In genomic region chr2:30443281-30443680, GRCm38 (mm10) we compare ENCODE assay signal across 9 mouse cellular contexts. TPM values are rescaled to one million over a fixed set of nuclear protein-coding genes. Genes with fewer than 3 reads are reported as not detected.
A peak's percentile ranks its signal among the peaks of the same experiment; 100 is the strongest.
DNase-seq lines count a peak whose midpoint lies in the region; ATAC-seq and TF ChIP-seq lines count a peak whose summit lies in the region.
"Had no signal": no experiment of that assay in that cellular context is flagged by ENCODE, and none has a peak within 500 bp of the region (broad histone marks: within the 10 kb centered on the region; RNA-seq: fewer than 3 reads in every experiment).

No protein-coding gene starts in this region.

- no peaks in the 10 kb centered on the region for H3K79me2 ChIP-seq in liver, adult 2 months (ENCODE audit: control insufficient read depth, insufficient read depth, low read length)

- ATAC-seq in intestine, embryonic 15.5 days, result no peak
- no peak for ATAC-seq in neural tube, embryonic 15.5 days (ENCODE audit: low FRiP score)

- intact Hi-C loops in left cerebral cortex, postnatal 25 days (cut with DNase I), result no loop called here

- H3K9me3 ChIP-seq in forebrain, embryonic 10.5 days, result no peaks in the 10 kb centered on the region
- no peaks in the 10 kb centered on the region for H3K9me3 ChIP-seq in intestine, embryonic 15.5 days
- H3K9me3 ChIP-seq in neural tube, embryonic 15.5 days (replicated peaks), result no peaks in the 10 kb centered on the region

- WGBS in liver, adult 2 months, result 83% methylated on average over 4 of the region's 4 CpGs
- 72% methylated on average over 4 of the region's 4 CpGs for WGBS in forebrain, embryonic 10.5 days
- WGBS in intestine, embryonic 15.5 days, result 34% methylated on average over 4 of the region's 4 CpGs
- WGBS in neural tube, embryonic 15.5 days, result 79% methylated on average over 4 of the region's 4 CpGs

- H3K9ac ChIP-seq in liver, adult 2 months (ENCODE audit: low read depth, low read length), result no peak overlapping the region
- 0 out of 2 replicates have a peak overlapping the region, but pooled peaks have one; percentile 40 for H3K9ac ChIP-seq in intestine, embryonic 15.5 days
- H3K9ac ChIP-seq in neural tube, embryonic 15.5 days (replicated peaks), result peak overlapping the region; percentile 23; the same call in 1 of the 2 replicates
- H3K9ac ChIP-seq: liver, embryonic 14.5 days had no signal

- 0 out of 2 replicates have a peak overlapping the region, but pooled peaks have one; percentile 63 for H3K27ac ChIP-seq in liver, adult 2 months (replicated peaks; ENCODE audit: insufficient read depth, low read depth, low read length)
- H3K27ac ChIP-seq in forebrain, embryonic 10.5 days, result peak overlapping the region; percentile 97
- H3K27ac ChIP-seq in intestine, embryonic 15.5 days, result peak overlapping the region; percentile 98
- H3K27ac ChIP-seq in neural tube, embryonic 15.5 days (replicated peaks), result peak overlapping the region; percentile 94
- H3K27ac ChIP-seq: liver, embryonic 14.5 days had no signal

- no peak for DNase-seq in liver, adult 2 months (ENCODE audit: extremely low read depth, low read depth, low spot score)
- no peak for DNase-seq in liver
- no peak for DNase-seq in forebrain, embryonic 10.5 days (ENCODE audit: extremely low spot score, low spot score)
- DNase-seq in Muller cell, postnatal 12 days (ENCODE audit: inconsistent ontology term), result no peak
- DNase-seq in thymus, postnatal 0 days (ENCODE audit: low spot score), result no peak
- DNase-seq in left cerebral cortex, postnatal 25 days (ENCODE audit: low spot score in 2 of 2), result no peak

- TF ChIP-seq CTCF in liver, adult 2 months (IDR thresholded peaks at IDR 0.05; ENCODE audit: low read depth, low read length), result no peak

- H3K4me1 ChIP-seq in liver, adult 2 months (ENCODE audit: control insufficient read depth, insufficient read depth, low read length), result peaks cover 6% of the 10 kb centered on the region; the same call in 1 of the 2 replicates
- H3K4me1 ChIP-seq in forebrain, embryonic 10.5 days, result peaks cover 78% of the 10 kb centered on the region
- H3K4me1 ChIP-seq in intestine, embryonic 15.5 days (replicated peaks), result peaks cover 73% of the 10 kb centered on the region
- peaks cover 56% of the 10 kb centered on the region for H3K4me1 ChIP-seq in neural tube, embryonic 15.5 days

- no peaks in the 10 kb centered on the region for H3K27me3 ChIP-seq in liver, adult 2 months (ENCODE audit: control insufficient read depth, insufficient read depth, low read length)
- no peaks in the 10 kb centered on the region for H3K27me3 ChIP-seq in forebrain, embryonic 10.5 days (ENCODE audit: poor library complexity, severe bottlenecking)
- H3K27me3 ChIP-seq in intestine, embryonic 15.5 days (replicated peaks), result no peaks in the 10 kb centered on the region
- H3K27me3 ChIP-seq in neural tube, embryonic 15.5 days (replicated peaks), result no peaks in the 10 kb centered on the region

- no peak overlapping the region for H3K4me3 ChIP-seq in liver, adult 2 months (ENCODE audit: insufficient read depth, low read depth, low read length)
- H3K4me3 ChIP-seq in forebrain, embryonic 10.5 days, result no peak overlapping the region
- no peak overlapping the region for H3K4me3 ChIP-seq in intestine, embryonic 15.5 days (replicated peaks)
- H3K4me3 ChIP-seq in neural tube, embryonic 15.5 days (replicated peaks), result no peak overlapping the region

- H3K4me2 ChIP-seq in intestine, embryonic 15.5 days (replicated peaks), result peak overlapping the region; percentile 66
- no peak overlapping the region for H3K4me2 ChIP-seq in neural tube, embryonic 15.5 days

- no peaks in the 10 kb centered on the region for H3K36me3 ChIP-seq in liver, adult 2 months (ENCODE audit: control insufficient read depth, insufficient read depth, low read length)
- peaks cover 81% of the 10 kb centered on the region for H3K36me3 ChIP-seq in forebrain, embryonic 10.5 days (replicated peaks)
- peaks cover 35% of the 10 kb centered on the region for H3K36me3 ChIP-seq in intestine, embryonic 15.5 days
- H3K36me3 ChIP-seq in neural tube, embryonic 15.5 days, result peaks cover 41% of the 10 kb centered on the region

- TF ChIP-seq POLR2A in liver, adult 2 months (IDR thresholded peaks at IDR 0.05; ENCODE audit: extremely low read depth, insufficient read depth, low read length), result no peak

RNA-seq across cellular contexts. Expression of gene Ptpa, which starts 27.4 kb away (rescaled TPM):
- 18.3 and 25.1 TPM in 2 replicates for total RNA-seq in liver, adult 2 months (2014; rRNA removed)
- 48.9 and 54.3 TPM in 2 replicates for polyA plus RNA-seq in liver, adult 2 months (2012; rRNA removed)
- polyA plus RNA-seq in forebrain, embryonic 10.5 days (2016; fragmentation: Nextera tagmentation; extraction: Ambion mirVana), result 149 and 165 TPM in 2 replicates
- polyA plus RNA-seq in intestine, embryonic 15.5 days (2015; fragmentation: Nextera tagmentation; extraction: Ambion mirVana), result 117 and 120 TPM in 2 replicates
- polyA plus RNA-seq in neural tube, embryonic 15.5 days (2015; fragmentation: Nextera tagmentation; extraction: Ambion mirVana), result 138 and 145 TPM in 2 replicates
- polyA plus RNA-seq in thymus, postnatal 0 days (2015; fragmentation: Nextera tagmentation; extraction: Ambion mirVana), result 127 and 128 TPM in 2 replicates
- total RNA-seq in left cerebral cortex, postnatal 25 days (2021), result 100 to 1,000 TPM; 172 to 174 TPM

RNA-seq across cellular contexts. Expression of gene Crat, which starts 27.7 kb away (rescaled TPM):
- 9.2 and 24.3 TPM in 2 replicates for total RNA-seq in liver, adult 2 months (2014; rRNA removed)
- 65.2 and 92.6 TPM in 2 replicates for polyA plus RNA-seq in liver, adult 2 months (2012; rRNA removed)
- 23.2 and 23.6 TPM in 2 replicates for polyA plus RNA-seq in forebrain, embryonic 10.5 days (2016; fragmentation: Nextera tagmentation; extraction: Ambion mirVana)
- polyA plus RNA-seq in intestine, embryonic 15.5 days (2015; fragmentation: Nextera tagmentation; extraction: Ambion mirVana), result 19.6 and 19.8 TPM in 2 replicates
- polyA plus RNA-seq in neural tube, embryonic 15.5 days (2015; fragmentation: Nextera tagmentation; extraction: Ambion mirVana), result 21.3 and 26.8 TPM in 2 replicates
- 7.9 and 10.2 TPM in 2 replicates for polyA plus RNA-seq in thymus, postnatal 0 days (2015; fragmentation: Nextera tagmentation; extraction: Ambion mirVana)
- total RNA-seq in left cerebral cortex, postnatal 25 days (2021), result 10 to 100 TPM; 48.4 to 50.7 TPM

RNA-seq across cellular contexts. Expression of gene Ier5l, which starts 30.7 kb away (rescaled TPM):
- 0.54 and 0.55 TPM in 2 replicates for total RNA-seq in liver, adult 2 months (2014; rRNA removed)
- 1.1 TPM in 2 replicates for polyA plus RNA-seq in liver, adult 2 months (2012; rRNA removed)
- 1.6 and 2.0 TPM in 2 replicates for polyA plus RNA-seq in forebrain, embryonic 10.5 days (2016; fragmentation: Nextera tagmentation; extraction: Ambion mirVana)
- polyA plus RNA-seq in intestine, embryonic 15.5 days (2015; fragmentation: Nextera tagmentation; extraction: Ambion mirVana), result 1.3 and 1.6 TPM in 2 replicates
- 1.4 and 1.9 TPM in 2 replicates for polyA plus RNA-seq in neural tube, embryonic 15.5 days (2015; fragmentation: Nextera tagmentation; extraction: Ambion mirVana)
- 0.55 and 0.69 TPM in 2 replicates for polyA plus RNA-seq in thymus, postnatal 0 days (2015; fragmentation: Nextera tagmentation; extraction: Ambion mirVana)
- 10 to 100 TPM; 16.0 to 18.4 TPM for total RNA-seq in left cerebral cortex, postnatal 25 days (2021)

RNA-seq across cellular contexts. Expression of gene Dolpp1, which starts 51.2 kb away (rescaled TPM):
- 8.9 and 11.2 TPM in 2 replicates for total RNA-seq in liver, adult 2 months (2014; rRNA removed)
- 44.8 and 47.3 TPM in 2 replicates for polyA plus RNA-seq in liver, adult 2 months (2012; rRNA removed)
- 54.8 and 60.1 TPM in 2 replicates for polyA plus RNA-seq in forebrain, embryonic 10.5 days (2016; fragmentation: Nextera tagmentation; extraction: Ambion mirVana)
- polyA plus RNA-seq in intestine, embryonic 15.5 days (2015; fragmentation: Nextera tagmentation; extraction: Ambion mirVana), result 44.5 and 50.9 TPM in 2 replicates
- polyA plus RNA-seq in neural tube, embryonic 15.5 days (2015; fragmentation: Nextera tagmentation; extraction: Ambion mirVana), result 59.0 and 63.2 TPM in 2 replicates
- polyA plus RNA-seq in thymus, postnatal 0 days (2015; fragmentation: Nextera tagmentation; extraction: Ambion mirVana), result 27.8 and 28.1 TPM in 2 replicates
- total RNA-seq in left cerebral cortex, postnatal 25 days (2021), result 10 to 100 TPM; 27.5 to 29.2 TPM
